Mouse (Mus musculus) CD4-positive, CD25-positive, alpha-beta regulatory T cell (primary cell): ENCODE results near the gene Zfp609. TPM values are rescaled to one million over a fixed set of nuclear protein-coding genes. Genes with fewer than 3 reads are reported as not detected.

Source experiments
- polyA plus RNA-seq: library from polyadenylated mRNA; unstranded; fragments of 100-300 nt; shearing (Covaris generic); gene quantifications from one replicate; pipeline ENCODE4 v1.2.1, GENCODE M21; 2017

The Zfp609 gene
- 6.0 TPM for polyA plus RNA-seq

DNA sequence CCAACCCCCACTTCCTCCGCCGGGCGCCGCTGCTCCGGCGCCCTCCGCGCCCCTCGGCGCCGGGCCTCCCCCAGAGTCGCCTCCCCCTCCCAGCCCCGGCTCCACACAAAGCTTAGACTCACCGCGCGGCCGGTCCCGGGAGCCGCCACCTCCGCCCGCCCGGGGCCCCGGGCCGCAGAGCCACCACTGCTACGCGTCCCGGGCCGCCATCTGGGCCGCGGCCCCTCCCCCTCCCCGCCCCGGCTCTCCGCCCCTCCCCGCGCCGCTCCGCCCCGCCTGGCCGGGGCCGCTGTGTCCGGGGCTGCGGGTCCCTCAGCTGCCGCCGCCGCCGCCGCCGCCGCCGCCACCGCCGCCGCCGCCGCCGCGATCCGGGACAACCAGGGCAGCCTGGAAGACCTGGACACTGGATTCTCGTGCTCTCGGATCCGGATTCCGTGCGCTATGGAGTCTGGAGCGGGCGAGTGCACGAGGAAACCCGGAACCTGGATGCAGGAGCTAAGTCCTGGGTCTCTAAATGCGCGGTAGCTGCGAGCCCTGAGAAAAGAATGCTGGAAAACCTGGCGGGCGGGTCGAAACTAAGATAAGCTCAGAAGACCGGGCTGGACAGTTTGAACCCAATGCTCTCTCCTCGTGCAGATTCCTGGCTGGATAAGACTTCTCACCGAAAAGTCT lies at the start of gene Zfp609:
Zfp609 (minus strand) TSS at position 221 of the 672 bp plus-strand sequence.

DNA sequence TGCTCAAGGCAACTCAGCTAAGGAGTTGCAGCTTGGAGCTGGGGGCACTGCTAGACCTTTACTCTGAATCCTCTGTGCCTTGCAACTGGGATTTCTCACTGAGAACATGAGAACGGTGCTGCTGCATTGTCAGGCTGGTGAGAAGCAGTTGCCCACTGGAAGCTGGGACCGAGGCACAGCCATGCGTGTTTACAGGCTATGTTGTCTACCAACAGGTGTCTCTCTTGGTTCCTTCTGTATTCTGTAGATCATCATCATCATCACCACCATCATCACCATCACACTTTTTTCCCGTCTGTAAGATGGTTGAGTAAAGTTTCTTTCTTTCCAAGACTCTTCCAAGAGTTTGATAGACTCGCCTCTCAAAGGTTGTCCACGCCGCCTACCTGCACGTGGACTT lies 159.7 kb downstream of the Zfp609 start, which contains the start of gene Oaz2:
Oaz2 (plus strand) TSS at position 301 of the 400 bp plus-strand sequence.

Other genes starting within 250 kb of the Zfp609 start
- gene Plekho2, start 247.5 kb downstream of the Zfp609 start, polyA plus RNA-seq: 53.8 TPM
- 0.44 TPM for gene Pif1, start 240.4 kb downstream of the Zfp609 start, polyA plus RNA-seq
- gene Rbpms2, start 197.9 kb downstream of the Zfp609 start, polyA plus RNA-seq: 0.60 TPM
- gene Oaz2, start 159.6 kb downstream of the Zfp609 start, polyA plus RNA-seq: 102 TPM
- 7.2 TPM for gene Pclaf, start 62.7 kb upstream of the Zfp609 start, polyA plus RNA-seq
- gene Trip4, start 81.2 kb upstream of the Zfp609 start, polyA plus RNA-seq: 39.7 TPM
- gene Csnk1g1, start 81.4 kb upstream of the Zfp609 start, polyA plus RNA-seq: 35.0 TPM
- 331 TPM for gene Ppib, start 232.7 kb upstream of the Zfp609 start, polyA plus RNA-seq
- gene Snx22, start 242.2 kb upstream of the Zfp609 start, polyA plus RNA-seq: 1.2 TPM